ENCODE assay signal across 8 mouse cellular contexts in the genomic region with DNA sequence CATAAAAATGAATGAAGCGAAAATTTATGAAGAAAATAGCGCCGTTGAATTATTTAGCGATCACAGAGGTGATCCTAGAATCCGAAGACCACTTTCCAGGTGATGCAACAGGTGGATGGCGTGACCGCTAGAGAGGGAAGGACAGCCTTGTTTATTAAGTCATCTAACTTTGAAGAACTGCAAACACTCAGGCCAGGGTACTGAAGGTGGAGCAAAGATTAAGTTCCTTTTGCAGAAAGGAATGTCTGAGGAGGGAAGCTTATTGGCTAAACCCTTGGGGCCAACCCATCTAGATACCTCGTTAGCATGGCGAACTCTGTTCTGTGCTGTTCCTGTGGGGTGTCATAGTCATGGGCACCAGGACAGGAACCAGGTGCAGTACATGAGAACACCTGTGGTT. TPM values are rescaled to one million over a fixed set of nuclear protein-coding genes. Genes with fewer than 3 reads are reported as not detected.
A peak's percentile ranks its signal among the peaks of the same experiment; 100 is the strongest.
DNase-seq lines count a peak whose midpoint lies in the region; ATAC-seq and TF ChIP-seq lines count a peak whose summit lies in the region.

No protein-coding gene starts in this region.

- H3K27ac ChIP-seq in thymus, adult 2 months (ENCODE audit: control insufficient read depth, insufficient read depth, low read length), result no peak overlapping the region
- H3K27ac ChIP-seq in forebrain, embryonic 13.5 days, result no peak overlapping the region
- no peak overlapping the region for H3K27ac ChIP-seq in limb, embryonic 10.5 days
- no peak overlapping the region for H3K27ac ChIP-seq in midbrain, embryonic 15.5 days

- WGBS in thymus, adult 2 months, result 65% methylated on average over 9 of the region's 9 CpGs
- WGBS in forebrain, embryonic 13.5 days, result 62% methylated on average over 9 of the region's 9 CpGs
- 64% methylated on average over 9 of the region's 9 CpGs for WGBS in limb, embryonic 10.5 days
- 66% methylated on average over 9 of the region's 9 CpGs for WGBS in midbrain, embryonic 15.5 days

- no peak for ATAC-seq in forebrain, embryonic 13.5 days
- no peak for ATAC-seq in midbrain, embryonic 15.5 days (replicated peaks)

- H3K4me3 ChIP-seq in thymus, adult 2 months (ENCODE audit: control insufficient read depth, insufficient read depth, low read length), result no peak overlapping the region
- 0 out of 2 replicates have a peak overlapping the region, but pooled peaks have one; percentile 17 for H3K4me3 ChIP-seq in forebrain, embryonic 13.5 days
- H3K4me3 ChIP-seq in limb, embryonic 10.5 days, result peak overlapping the region; percentile 28
- peak overlapping the region; percentile 26 for H3K4me3 ChIP-seq in midbrain, embryonic 15.5 days

- peaks cover 4% of the 10 kb centered on the region for H3K4me1 ChIP-seq in thymus, adult 2 months (replicated peaks; ENCODE audit: control insufficient read depth, insufficient read depth, low read length)
- 0 out of 2 replicates have a peak, but pooled peaks cover 2% of the 10 kb centered on the region for H3K4me1 ChIP-seq in forebrain, embryonic 13.5 days
- H3K4me1 ChIP-seq in limb, embryonic 10.5 days, result 0 out of 2 replicates have a peak, but pooled peaks cover 4% of the 10 kb centered on the region
- H3K4me1 ChIP-seq in midbrain, embryonic 15.5 days, result peaks cover 6% of the 10 kb centered on the region

- H3K27me3 ChIP-seq in thymus, adult 2 months (ENCODE audit: control insufficient read depth, insufficient read depth, low read length), result no peaks in the 10 kb centered on the region
- no peaks in the 10 kb centered on the region for H3K27me3 ChIP-seq in forebrain, embryonic 13.5 days
- no peaks in the 10 kb centered on the region for H3K27me3 ChIP-seq in limb, embryonic 10.5 days (ENCODE audit: low read depth, poor library complexity, severe bottlenecking)
- H3K27me3 ChIP-seq in midbrain, embryonic 15.5 days (replicated peaks), result no peaks in the 10 kb centered on the region

- DNase-seq in thymus, adult 2 months, result peak; percentile 10
- no peak for DNase-seq in thymus, postnatal 10 days (ENCODE audit: low spot score in 2 of 2)
- no peak for DNase-seq in limb, embryonic 10.5 days (ENCODE audit: low spot score)
- no peak for DNase-seq in c-Kit-positive CD71-positive TER-119-positive erythroid progenitor cells, embryonic 14.5 days (ENCODE audit: low spot score)
- DNase-seq in ovary, postnatal 10 days (ENCODE audit: low spot score), result no peak
- DNase-seq in embryo, embryonic 9.5 days (ENCODE audit: extremely low spot score), result no peak

- H3K9ac ChIP-seq in forebrain, embryonic 13.5 days, result no peak overlapping the region
- no peak overlapping the region for H3K9ac ChIP-seq in midbrain, embryonic 15.5 days

- H3K9me3 ChIP-seq in forebrain, embryonic 13.5 days (replicated peaks), result no peaks in the 10 kb centered on the region
- H3K9me3 ChIP-seq in limb, embryonic 10.5 days (replicated peaks), result no peaks in the 10 kb centered on the region
- H3K9me3 ChIP-seq in midbrain, embryonic 15.5 days, result no peaks in the 10 kb centered on the region

- TF ChIP-seq CTCF in thymus, adult 2 months (IDR thresholded peaks at IDR 0.05; ENCODE audit: borderline replicate concordance, control insufficient read depth, extremely low read depth, insufficient read depth, low read length, poor library complexity), result no peak

- H3K4me2 ChIP-seq in forebrain, embryonic 13.5 days, result peak overlapping the region; percentile 50
- peak overlapping the region; percentile 42 for H3K4me2 ChIP-seq in midbrain, embryonic 15.5 days

- TF ChIP-seq POLR2A in thymus, adult 2 months (IDR thresholded peaks at IDR 0.05; ENCODE audit: control insufficient read depth, extremely low read depth, insufficient read depth, low read length, poor library complexity), result no peak

- H3K36me3 ChIP-seq in thymus, adult 2 months (ENCODE audit: control insufficient read depth, insufficient read depth, low read length), result no peaks in the 10 kb centered on the region
- H3K36me3 ChIP-seq in forebrain, embryonic 13.5 days (ENCODE audit: poor library complexity, severe bottlenecking), result no peaks in the 10 kb centered on the region
- no peaks in the 10 kb centered on the region for H3K36me3 ChIP-seq in limb, embryonic 10.5 days
- H3K36me3 ChIP-seq in midbrain, embryonic 15.5 days (replicated peaks), result no peaks in the 10 kb centered on the region

RNA-seq across cellular contexts. Expression of a gene that starts 1.0 kb away (rescaled TPM):
- 0.27 and 0.55 TPM in 2 replicates for polyA plus RNA-seq in thymus, adult 2 months (2012; rRNA removed)
- 0.10 TPM in 1 of 2 replicates, not detected in the other for polyA plus RNA-seq in forebrain, embryonic 13.5 days (2015; fragmentation: Nextera tagmentation; extraction: Ambion mirVana)
- polyA plus RNA-seq in limb, embryonic 10.5 days (2016; fragmentation: Nextera tagmentation; extraction: Ambion mirVana), result 0.08 TPM in 1 of 2 replicates, not detected in the other
- polyA plus RNA-seq in midbrain, embryonic 15.5 days (2015; fragmentation: Nextera tagmentation; extraction: Ambion mirVana), result 0.36 and 0.41 TPM in 2 replicates
